Mouse (Mus musculus) midbrain, postnatal 0 days (tissue): ENCODE measurements around the gene Lrrc30. TPM values are rescaled to one million over a fixed set of nuclear protein-coding genes. Genes with fewer than 3 reads are reported as not detected.

Source experiments
- ATAC-seq: fragments of 200-750 bp; cut with Nextera tagmentation; 2 replicates; pipeline ENCODE4 v1.8.0; 2017; ENCODE audit warnings: moderate number of reproducible peaks, mild to moderate bottlenecking, moderate TSS enrichment, moderate library complexity; ENCODE audit not compliant: low FRiP score
- DNase-seq: peaks from one replicate; pipeline ENCODE4 v3.0.0-alpha.2; 2015; ENCODE audit warnings: low spot score
- H3K27ac ChIP-seq: fragments of 300-500 bp; sonication (generic); 2 replicates; pipeline ENCODE4 v1.5.1; 2014; ENCODE audit warnings: low read depth, mild to moderate bottlenecking, low read length, mixed read lengths
- H3K27me3 ChIP-seq: fragments of 300-500 bp; sonication (generic); 2 replicates; pipeline ENCODE4 v1.6.1; 2014; ENCODE audit warnings: low read length, control low read depth, mixed read lengths; ENCODE audit not compliant: insufficient read depth
- H3K36me3 ChIP-seq: fragments of 300-500 bp; sonication (generic); 2 replicates; pipeline ENCODE4 v1.6.1; 2014; ENCODE audit warnings: low read length, control low read depth, mixed read lengths; ENCODE audit not compliant: insufficient read depth
- H3K4me1 ChIP-seq: fragments of 300-500 bp; sonication (generic); 2 replicates; pipeline ENCODE4 v1.6.1; 2014; ENCODE audit warnings: mild to moderate bottlenecking, control low read depth, antibody characterized with exemption, low read length, mixed read lengths; ENCODE audit not compliant: insufficient read depth
- H3K4me2 ChIP-seq: fragments of 300-500 bp; sonication (generic); 2 replicates; pipeline ENCODE4 v1.6.1; 2014; ENCODE audit warnings: low read depth, mild to moderate bottlenecking, low read length, mixed read lengths; ENCODE audit not compliant: poor library complexity, severe bottlenecking
- H3K4me3 ChIP-seq: fragments of 300-500 bp; sonication (generic); 2 replicates; pipeline ENCODE4 v1.5.1; 2014; ENCODE audit warnings: low read depth, mild to moderate bottlenecking, low read length, moderate library complexity
- H3K9ac ChIP-seq: fragments of 300-500 bp; sonication (generic); replicated peaks from 2 replicates; pipeline ENCODE4 v1.6.1; 2014; ENCODE audit warnings: mild to moderate bottlenecking, low read length, moderate library complexity, mixed read lengths; ENCODE audit not compliant: poor library complexity, severe bottlenecking
- H3K9me3 ChIP-seq: fragments of 300-500 bp; sonication (generic); 2 replicates; pipeline ENCODE4 v1.6.1; 2016; ENCODE audit warnings: low read length, control low read depth
- CTCF ChIP-seq: IDR thresholded peaks from 2 replicates; pipeline ENCODE4 v1.5.1; 2016; ENCODE audit warnings: antibody characterized with exemption, mild to moderate bottlenecking
- WGBS: fragments of 180-500 bp; shearing (Covaris S2); extraction: QIAGEN DNeasy Blood & Tissue Kit; methylation state at CpG from one replicate; pipeline ENCODE4 v1.1.7; 2014; 5-methylcytosine and 5-hydroxymethylcytosine counted together
- polyA plus RNA-seq: library from polyadenylated mRNA; unstranded; fragments of >200 nt; fragmentation: Nextera tagmentation; extraction: Ambion mirVana; gene quantifications from 2 replicates; pipeline ENCODE4 v1.2.1, GENCODE M21; 2015
- total RNA-seq: library from RNA; depleted of rRNA; stranded (reverse); fragments of >200 nt; gene quantifications from 2 replicates; pipeline ENCODE4 v1.2.3, GENCODE M21; 2014; rRNA removed

Gene Lrrc30
- total RNA-seq = not detected in 2 replicates
- not detected in 2 replicates for polyA plus RNA-seq

- Histone ChIP-seq H3K4me1 (no peaks in the 10 kb centered on the region), H3K9ac (no peak within 1 kb of the TSS), H3K9me3 (no peaks in the 10 kb centered on the region), H3K4me3 (no peak within 1 kb of the TSS), H3K4me2 (no peak within 1 kb of the TSS), H3K27ac (no peak within 1 kb of the TSS), H3K36me3 (no peaks in the 10 kb centered on the region), H3K27me3 (no peaks in the 10 kb centered on the region)
- no peak for ATAC-seq
- 79% methylated on average over 13 of the region's 13 CpGs for WGBS
- DNase-seq = no peak
- no peak for TF ChIP-seq CTCF
Observed at GRCm38 (mm10) chr17:67632676-67633339, at the start of gene Lrrc30. Gene Lrrc30, minus strand, starts transcription at chr17:67632723.

- Histone ChIP-seq H3K4me3 (no peak overlapping the region), H3K4me2 (no peak overlapping the region), H3K36me3 (no peaks in the 10 kb centered on the region), H3K4me1 (no peaks in the 10 kb centered on the region), H3K9me3 (no peaks in the 10 kb centered on the region), H3K27ac (no peak overlapping the region), H3K9ac (no peak overlapping the region), H3K27me3 (no peaks in the 10 kb centered on the region)
- WGBS = 76% methylated on average over 6 of the region's 6 CpGs
- no peak for DNase-seq
- no peak for ATAC-seq
- no peak for TF ChIP-seq CTCF
Observed at GRCm38 (mm10) chr17:67681084-67681483, 48.6 kb upstream of the Lrrc30 start.

- Histone ChIP-seq H3K4me2 (no peak overlapping the region), H3K9me3 (no peaks in the 10 kb centered on the region), H3K27ac (no peak overlapping the region), H3K4me3 (no peak overlapping the region), H3K36me3 (no peaks in the 10 kb centered on the region), H3K9ac (no peak overlapping the region), H3K27me3 (no peaks in the 10 kb centered on the region), H3K4me1 (no peaks in the 10 kb centered on the region)
- WGBS = 100% methylated on average over 1 of the region's 1 CpGs
- no peak for ATAC-seq
- no peak for TF ChIP-seq CTCF
- no peak for DNase-seq
Observed at GRCm38 (mm10) chr17:67678576-67678975, 46.1 kb upstream of the Lrrc30 start.

GRCm38 (mm10) chr17:67667981-67668380, 35.5 kb upstream of the Lrrc30 start:
- Histone ChIP-seq H3K36me3 (no peaks in the 10 kb centered on the region), H3K27me3 (no peaks in the 10 kb centered on the region), H3K4me2 (no peak overlapping the region), H3K27ac (no peak overlapping the region), H3K9ac (no peak overlapping the region), H3K4me3 (no peak overlapping the region), H3K4me1 (no peaks in the 10 kb centered on the region), H3K9me3 (no peaks in the 10 kb centered on the region)
- ATAC-seq (no peak), DNase-seq (peak; percentile 87)
- peak; percentile 97 for TF ChIP-seq CTCF
- 13% methylated on average over 3 of the region's 3 CpGs for WGBS

- DNase-seq (no peak), ATAC-seq (no peak)
- no peak for TF ChIP-seq CTCF
- Histone ChIP-seq H3K9me3 (no peaks in the 10 kb centered on the region), H3K27ac (no peak overlapping the region), H3K27me3 (no peaks in the 10 kb centered on the region), H3K9ac (no peak overlapping the region), H3K4me1 (no peaks in the 10 kb centered on the region), H3K36me3 (no peaks in the 10 kb centered on the region), H3K4me2 (no peak overlapping the region), H3K4me3 (no peak overlapping the region)
- WGBS = 68% methylated on average over 5 of the region's 5 CpGs
Observed at GRCm38 (mm10) chr17:67666981-67667380, 34.5 kb upstream of the Lrrc30 start.

GRCm38 (mm10) chr17:67664299-67664698, 31.8 kb upstream of the Lrrc30 start:
- H3K4me1 ChIP-seq = no peaks in the 10 kb centered on the region
- no peak overlapping the region for H3K4me2 ChIP-seq
- H3K27me3 ChIP-seq = no peaks in the 10 kb centered on the region
- no peaks in the 10 kb centered on the region for H3K36me3 ChIP-seq
- ATAC-seq (no peak), DNase-seq (no peak)
- no peak overlapping the region for H3K9ac ChIP-seq
- no peak for TF ChIP-seq CTCF
- H3K9me3 ChIP-seq = no peaks in the 10 kb centered on the region
- no peak overlapping the region for H3K27ac ChIP-seq
- WGBS = 79% methylated on average over 3 of the region's 3 CpGs
- H3K4me3 ChIP-seq = no peak overlapping the region
